Mouse (Mus musculus): ENCODE results near the gene Fam71d. TPM values are rescaled to one million over a fixed set of nuclear protein-coding genes. Genes with fewer than 3 reads are reported as not detected.

Fam71d gene
- polyA plus RNA-seq, 1 experiment from 2014 or later, result not detected

- Histone ChIP-seq H3K4me1 (replicated peaks; ENCODE audit: control insufficient read depth, insufficient read depth, low read length) (no peaks in the 10 kb centered on the region), H3K27me3 (replicated peaks; ENCODE audit: control insufficient read depth, insufficient read depth, low read length) (no peaks in the 10 kb centered on the region), H3K4me3 (ENCODE audit: low read depth, low read length) (peak within 1 kb of the TSS; percentile 90), H3K4me2 (peak within 1 kb of the TSS; percentile 92), H3K9me3 (ENCODE audit: control insufficient read depth, low read length) (no peaks in the 10 kb centered on the region), H3K36me3 (ENCODE audit: control insufficient read depth, insufficient read depth, low read length) (no peaks in the 10 kb centered on the region), H3K9ac (ENCODE audit: low read depth, low read length) (peak within 1 kb of the TSS; percentile 78), H3K27ac (ENCODE audit: low read depth, low read length) (peak within 1 kb of the TSS; percentile 90)
- WGBS, result under 1% methylated on average over 91 of the region's 98 CpGs
- DNase-seq (ENCODE audit: low spot score), result peak; percentile 95
- peak; percentile 99 for ATAC-seq (replicated peaks; ENCODE audit: low FRiP score)
Measured at GRCm38 (mm10) chr12:78748557-78749377, 57.4 kb downstream of the Fam71d start, which contains the start of gene Mpp5. TSS of gene Mpp5 (plus strand) at chr12:78748907.

- no peaks in the 10 kb centered on the region for H3K4me1 ChIP-seq (replicated peaks; ENCODE audit: control insufficient read depth, insufficient read depth, low read length)
- H3K27ac ChIP-seq (ENCODE audit: low read depth, low read length), result peak overlapping the region; percentile 90
- H3K4me3 ChIP-seq (ENCODE audit: low read depth, low read length), result peak overlapping the region; percentile 90
- peak overlapping the region; percentile 78 for H3K9ac ChIP-seq (ENCODE audit: low read depth, low read length)
- no peaks in the 10 kb centered on the region for H3K9me3 ChIP-seq (ENCODE audit: control insufficient read depth, low read length)
- DNase-seq (ENCODE audit: low spot score) (peak; percentile 70), ATAC-seq (replicated peaks; ENCODE audit: low FRiP score) (peak; percentile 34; the same call in 1 of the 2 replicates)
- no peaks in the 10 kb centered on the region for H3K36me3 ChIP-seq (ENCODE audit: control insufficient read depth, insufficient read depth, low read length)
- H3K27me3 ChIP-seq (replicated peaks; ENCODE audit: control insufficient read depth, insufficient read depth, low read length), result no peaks in the 10 kb centered on the region
- WGBS, result under 1% methylated on average over 25 of the region's 25 CpGs
- H3K4me2 ChIP-seq, result peak overlapping the region; percentile 92
Measured at GRCm38 (mm10) chr12:78749378-78749801, 58.1 kb downstream of the Fam71d start.

- H3K4me1 ChIP-seq (replicated peaks; ENCODE audit: control insufficient read depth, insufficient read depth, low read length), result no peaks in the 10 kb centered on the region
- H3K4me2 ChIP-seq, result no peak overlapping the region
- DNase-seq (ENCODE audit: low spot score) (no peak), ATAC-seq (replicated peaks; ENCODE audit: low FRiP score) (no peak)
- no peak overlapping the region for H3K9ac ChIP-seq (ENCODE audit: low read depth, low read length)
- H3K9me3 ChIP-seq (ENCODE audit: control insufficient read depth, low read length), result no peaks in the 10 kb centered on the region
- no peak overlapping the region for H3K27ac ChIP-seq (ENCODE audit: low read depth, low read length)
- H3K27me3 ChIP-seq (replicated peaks; ENCODE audit: control insufficient read depth, insufficient read depth, low read length), result no peaks in the 10 kb centered on the region
- H3K36me3 ChIP-seq (ENCODE audit: control insufficient read depth, insufficient read depth, low read length), result no peaks in the 10 kb centered on the region
- no peak overlapping the region for H3K4me3 ChIP-seq (ENCODE audit: low read depth, low read length)
Measured at GRCm38 (mm10) chr12:78761979-78762378, 70.6 kb downstream of the Fam71d start.

- H3K4me3 ChIP-seq (ENCODE audit: low read depth, low read length), result no peak overlapping the region
- peaks cover 4% of the 10 kb centered on the region for H3K4me1 ChIP-seq (replicated peaks; ENCODE audit: control insufficient read depth, insufficient read depth, low read length)
- DNase-seq (ENCODE audit: low spot score) (no peak), ATAC-seq (replicated peaks; ENCODE audit: low FRiP score) (no peak)
- H3K4me2 ChIP-seq, result no peak overlapping the region
- H3K36me3 ChIP-seq (ENCODE audit: control insufficient read depth, insufficient read depth, low read length), result no peaks in the 10 kb centered on the region; the same call in 1 of the 2 replicates
- H3K27ac ChIP-seq (ENCODE audit: low read depth, low read length), result no peak overlapping the region
- H3K9me3 ChIP-seq (ENCODE audit: control insufficient read depth, low read length), result no peaks in the 10 kb centered on the region
- no peak overlapping the region for H3K9ac ChIP-seq (ENCODE audit: low read depth, low read length)
- H3K27me3 ChIP-seq (replicated peaks; ENCODE audit: control insufficient read depth, insufficient read depth, low read length), result no peaks in the 10 kb centered on the region
- 72% methylated on average over 6 of the region's 6 CpGs for WGBS
Measured at GRCm38 (mm10) chr12:78769031-78769713, 77.8 kb downstream of the Fam71d start.

GRCm38 (mm10) chr12:78773211-78773610 is 81.9 kb downstream of the Fam71d start:
- peaks cover 4% of the 10 kb centered on the region for H3K4me1 ChIP-seq (replicated peaks; ENCODE audit: control insufficient read depth, insufficient read depth, low read length)
- H3K27ac ChIP-seq (ENCODE audit: low read depth, low read length), result no peak overlapping the region
- no peaks in the 10 kb centered on the region; the same call in 1 of the 2 replicates for H3K36me3 ChIP-seq (ENCODE audit: control insufficient read depth, insufficient read depth, low read length)
- no peak for DNase-seq (ENCODE audit: low spot score)
- ATAC-seq (replicated peaks; ENCODE audit: low FRiP score), result no peak
- H3K4me3 ChIP-seq (ENCODE audit: low read depth, low read length), result no peak overlapping the region
- no peak overlapping the region for H3K9ac ChIP-seq (ENCODE audit: low read depth, low read length)
- no peak overlapping the region for H3K4me2 ChIP-seq
- H3K9me3 ChIP-seq (ENCODE audit: control insufficient read depth, low read length), result no peaks in the 10 kb centered on the region
- H3K27me3 ChIP-seq (replicated peaks; ENCODE audit: control insufficient read depth, insufficient read depth, low read length), result no peaks in the 10 kb centered on the region
- 32% methylated on average over 2 of the region's 2 CpGs for WGBS

GRCm38 (mm10) chr12:78777916-78778315 is 86.6 kb downstream of the Fam71d start:
- WGBS, result 66% methylated on average over 2 of the region's 2 CpGs

GRCm38 (mm10) chr12:78778423-78779067 is 87.2 kb downstream of the Fam71d start:
- H3K27me3 ChIP-seq (replicated peaks; ENCODE audit: control insufficient read depth, insufficient read depth, low read length), result no peaks in the 10 kb centered on the region
- 83% methylated on average over 4 of the region's 4 CpGs for WGBS
- no peak overlapping the region for H3K27ac ChIP-seq (ENCODE audit: low read depth, low read length)
- DNase-seq (ENCODE audit: low spot score), result no peak
- H3K36me3 ChIP-seq (ENCODE audit: control insufficient read depth, insufficient read depth, low read length), result no peaks in the 10 kb centered on the region
- H3K4me1 ChIP-seq (replicated peaks; ENCODE audit: control insufficient read depth, insufficient read depth, low read length), result no peaks in the 10 kb centered on the region
- no peaks in the 10 kb centered on the region for H3K9me3 ChIP-seq (ENCODE audit: control insufficient read depth, low read length)
- no peak overlapping the region for H3K4me3 ChIP-seq (ENCODE audit: low read depth, low read length)
- ATAC-seq (replicated peaks; ENCODE audit: low FRiP score), result no peak
- H3K9ac ChIP-seq (ENCODE audit: low read depth, low read length), result no peak overlapping the region
- no peak overlapping the region for H3K4me2 ChIP-seq

More at GRCm38 (mm10) chr12:78777916-78778315, 86.6 kb downstream of the Fam71d start:
- Histone ChIP-seq H3K36me3 (ENCODE audit: control insufficient read depth, insufficient read depth, low read length) (no peaks in the 10 kb centered on the region; the same call in 1 of the 2 replicates), H3K4me3 (ENCODE audit: low read depth, low read length) (no peak overlapping the region), H3K4me1 (replicated peaks; ENCODE audit: control insufficient read depth, insufficient read depth, low read length) (peaks cover 4% of the 10 kb centered on the region), H3K4me2 (no peak overlapping the region), H3K27ac (ENCODE audit: low read depth, low read length) (no peak overlapping the region), H3K9ac (ENCODE audit: low read depth, low read length) (no peak overlapping the region), H3K27me3 (replicated peaks; ENCODE audit: control insufficient read depth, insufficient read depth, low read length) (no peaks in the 10 kb centered on the region), H3K9me3 (ENCODE audit: control insufficient read depth, low read length) (no peaks in the 10 kb centered on the region)
- DNase-seq (ENCODE audit: low spot score) (no peak), ATAC-seq (replicated peaks; ENCODE audit: low FRiP score) (no peak)

Data from liver, embryonic 11.5 days (tissue).